Mouse (Mus musculus): Measurements from ENCODE around the gene Cog4.

The Cog4 gene

GRCm38 (mm10) chr8:110901056-110901455 is 54.7 kb downstream of the Cog4 start:
- TF ChIP-seq GATA4 (IDR thresholded peaks at IDR 0.05; ENCODE audit: insufficient replicate concordance, low read length), result no peak

GRCm38 (mm10) chr8:110901839-110902578 is 55.6 kb downstream of the Cog4 start, which contains the start of gene Fuk:
Fuk (minus strand) TSS chr8:110902488.
- no peak for TF ChIP-seq GATA4 (IDR thresholded peaks at IDR 0.05; ENCODE audit: insufficient replicate concordance, low read length)

- no peak for TF ChIP-seq GATA4 (IDR thresholded peaks at IDR 0.05; ENCODE audit: insufficient replicate concordance, low read length)
These were observed 56.2 kb downstream of the Cog4 start for GRCm38 (mm10) chr8:110902579-110902965.

- TF ChIP-seq GATA4 (IDR thresholded peaks at IDR 0.05; ENCODE audit: insufficient replicate concordance, low read length), result no peak
These were observed 59.0 kb downstream of the Cog4 start for GRCm38 (mm10) chr8:110905404-110905803.

GRCm38 (mm10) chr8:110906682-110907081 is 60.3 kb downstream of the Cog4 start:
- TF ChIP-seq GATA4 (IDR thresholded peaks at IDR 0.05; ENCODE audit: insufficient replicate concordance, low read length), result no peak

- no peak for TF ChIP-seq GATA4 (IDR thresholded peaks at IDR 0.05; ENCODE audit: insufficient replicate concordance, low read length)
These were observed 65.5 kb downstream of the Cog4 start for GRCm38 (mm10) chr8:110911576-110912570.

- TF ChIP-seq GATA4 (IDR thresholded peaks at IDR 0.05; ENCODE audit: insufficient replicate concordance, low read length), result no peak
These were observed 71.0 kb downstream of the Cog4 start for GRCm38 (mm10) chr8:110917415-110917814.

- no peak for TF ChIP-seq GATA4 (IDR thresholded peaks at IDR 0.05; ENCODE audit: insufficient replicate concordance, low read length)
These were observed 71.6 kb downstream of the Cog4 start for GRCm38 (mm10) chr8:110918027-110918426.

- TF ChIP-seq GATA4 (IDR thresholded peaks at IDR 0.05; ENCODE audit: insufficient replicate concordance, low read length), result no peak
These were observed 72.1 kb downstream of the Cog4 start for GRCm38 (mm10) chr8:110918460-110918859.

- TF ChIP-seq GATA4 (IDR thresholded peaks at IDR 0.05; ENCODE audit: insufficient replicate concordance, low read length), result peak; percentile 50; the same call in 1 of the 2 replicates
These were observed 73.1 kb downstream of the Cog4 start, which contains the start of gene St3gal2 for GRCm38 (mm10) chr8:110919341-110920031. St3gal2 (plus strand) TSS chr8:110919922.

- no peak for TF ChIP-seq GATA4 (IDR thresholded peaks at IDR 0.05; ENCODE audit: insufficient replicate concordance, low read length)
These were observed 73.8 kb downstream of the Cog4 start for GRCm38 (mm10) chr8:110920032-110920772.

- no peak for TF ChIP-seq GATA4 (IDR thresholded peaks at IDR 0.05; ENCODE audit: insufficient replicate concordance, low read length)
These were observed 74.4 kb downstream of the Cog4 start for GRCm38 (mm10) chr8:110920773-110921277.

- TF ChIP-seq GATA4 (IDR thresholded peaks at IDR 0.05; ENCODE audit: insufficient replicate concordance, low read length), result no peak
These were observed 75.3 kb downstream of the Cog4 start for GRCm38 (mm10) chr8:110921492-110922230.
